Mouse (Mus musculus): ENCODE measurements at regions not wholly inside any gene's neighbourhood (a gene's known extent, or its start where the extent isn't known, plus 50 kb on each side); places are given as distances from the start of the nearest gene placed in this dataset.

GRCm38 (mm10) chr19:59742946-59743345, 200.5 kb downstream of the Rab11fip2 start:
- CTCF ChIA-PET, result interaction anchor here (0.6 to 0.7 kb wide), 2 partner anchors 14 to 772 kb away, joined by 3 to 7 read pairs; no protein-coding TSS in a partner anchor

GRCm38 (mm10) chr19:59761218-59761617, 182.2 kb downstream of the Rab11fip2 start:
- CTCF ChIA-PET, result interaction anchor here (0.7 kb wide), 1 partner anchor 29 kb away, joined by 3 read pairs; no protein-coding TSS in a partner anchor

- CTCF ChIA-PET, result no interaction called here
Observed at GRCm38 (mm10) chr19:59784401-59785046, 158.9 kb downstream of the Rab11fip2 start.

GRCm38 (mm10) chr19:59831304-59831703, 112.2 kb downstream of the Rab11fip2 start:
- CTCF ChIA-PET, result no interaction called here

GRCm38 (mm10) chr19:59837138-59837537, 106.3 kb downstream of the Rab11fip2 start:
- CTCF ChIA-PET, result no interaction called here

GRCm38 (mm10) chr19:59837628-59838027, 105.8 kb downstream of the Rab11fip2 start:
- CTCF ChIA-PET, result no interaction called here

GRCm38 (mm10) chr19:59844270-59844669, 99.2 kb downstream of the Rab11fip2 start:
- CTCF ChIA-PET, result no interaction called here

GRCm38 (mm10) chr19:59846807-59847206, 96.6 kb downstream of the Rab11fip2 start:
- CTCF ChIA-PET, result no interaction called here

GRCm38 (mm10) chr19:59850696-59851095, 92.8 kb downstream of the Rab11fip2 start:
- CTCF ChIA-PET, result no interaction called here

GRCm38 (mm10) chr19:59852011-59852738, 91.3 kb downstream of the Rab11fip2 start:
- CTCF ChIA-PET, result no interaction called here
